Mouse (Mus musculus): ENCODE results near the gene Hmg20a.

GRCm38 (mm10) chr9:56451570-56451969 is 33.2 kb downstream of the Hmg20a start:
- TF ChIP-seq CTCF (IDR thresholded peaks at IDR 0.05; ENCODE audit: low read depth, low read length) = no peak
- TF ChIP-seq POLR2A (IDR thresholded peaks at IDR 0.05; ENCODE audit: extremely low read depth, insufficient read depth, low read length) = no peak

All from liver, adult 2 months (tissue).